Mouse (Mus musculus) MEL (cell line): ENCODE measurements around the gene Gltp. TPM values are rescaled to one million over a fixed set of nuclear protein-coding genes. Genes with fewer than 3 reads are reported as not detected.

Experiments
- DNase-seq: peaks from one replicate; pipeline ENCODE4 v3.0.0; 2011; ENCODE audit warnings: low read depth, low spot score
- H3K27ac ChIP-seq: 2 replicates; pipeline ENCODE4 v1.5.1; 2012; ENCODE audit warnings: low read depth, mild to moderate bottlenecking, control low read depth, low read length, moderate library complexity; ENCODE audit not compliant: control insufficient read depth
- H3K27me3 ChIP-seq, 2 experiments: fragments of 150-350 bp in 1 of 2; sonication (generic) in 1 of 2; 2 replicates each; pipeline ENCODE4 v1.6.1; 2012; ENCODE audit warnings: low read length in 2 of 2, mild to moderate bottlenecking in 2 of 2, improper control_type of control experiment in 1 of 2, moderate library complexity in 1 of 2; ENCODE audit not compliant: insufficient read depth in 2 of 2, control insufficient read depth in 1 of 2
- H3K36me3 ChIP-seq, 2 experiments: 2 replicates each; pipeline ENCODE4 v1.6.1; 2012 to 2014; ENCODE audit warnings: low read length in 2 of 2, improper control_type of control experiment in 1 of 2, inconsistent platforms in 1 of 2, mild to moderate bottlenecking in 1 of 2; ENCODE audit not compliant: insufficient read depth in 2 of 2, control insufficient read depth in 1 of 2
- H3K4me1 ChIP-seq, 2 experiments: fragments of 150-350 bp in 1 of 2; sonication (generic) in 1 of 2; 2 replicates each; pipeline ENCODE4 v1.6.1; 2012; ENCODE audit warnings: low read length in 2 of 2, improper control_type of control experiment in 1 of 2, mild to moderate bottlenecking in 1 of 2; ENCODE audit not compliant: insufficient read depth in 2 of 2, control insufficient read depth in 1 of 2
- H3K4me3 ChIP-seq, 2 experiments: fragments of 150-350 bp in 1 of 2; sonication (generic) in 1 of 2; 2 replicates each; pipeline ENCODE4 v1.5.1; 2012; ENCODE audit warnings: low read depth in 2 of 2, low read length in 2 of 2, mild to moderate bottlenecking in 2 of 2, moderate library complexity in 2 of 2, control low read depth in 1 of 2, improper control_type of control experiment in 1 of 2; ENCODE audit not compliant: control insufficient read depth in 1 of 2, insufficient read depth in 1 of 2
- H3K79me2 ChIP-seq: 2 replicates; pipeline ENCODE4 v1.6.1; 2012; ENCODE audit warnings: mild to moderate bottlenecking, low read length, moderate library complexity; ENCODE audit not compliant: control insufficient read depth, poor library complexity, insufficient read depth
- H3K9ac ChIP-seq: 2 replicates; pipeline ENCODE4 v1.6.1; 2012; ENCODE audit warnings: low read depth, mild to moderate bottlenecking, control low read depth, low read length, moderate library complexity; ENCODE audit not compliant: control insufficient read depth, poor library complexity, severe bottlenecking
- H3K9me3 ChIP-seq: fragments of 150-350 bp; sonication (generic); replicated peaks from 2 replicates; pipeline ENCODE4 v1.6.1; 2012; ENCODE audit warnings: mild to moderate bottlenecking, low read length, improper control_type of control experiment, moderate library complexity; ENCODE audit not compliant: insufficient read depth
- BHLHE40 ChIP-seq: IDR thresholded peaks from 2 replicates; pipeline ENCODE4 v1.6.1; 2012; ENCODE audit warnings: low read depth, mild to moderate bottlenecking, inconsistent platforms, low read length, improper control_type of control experiment, borderline replicate concordance
- CHD2 ChIP-seq: IDR thresholded peaks from 2 replicates; pipeline ENCODE4 v1.6.1; 2011; ENCODE audit warnings: low read length, improper control_type of control experiment
- ELF1 ChIP-seq: IDR thresholded peaks from 2 replicates; pipeline ENCODE4 v1.6.1; 2014; ENCODE audit warnings: low read depth, mild to moderate bottlenecking, inconsistent platforms, low read length, improper control_type of control experiment, moderate library complexity
- EP300 ChIP-seq, 2 experiments: IDR thresholded peaks; 2 replicates each; pipeline ENCODE4 v1.6.1; 2011; ENCODE audit warnings: improper control_type of control experiment in 2 of 2, low read length in 2 of 2, low read depth in 1 of 2, mild to moderate bottlenecking in 1 of 2
- GABPA ChIP-seq: IDR thresholded peaks from 2 replicates; pipeline ENCODE4 v1.6.1; 2012; ENCODE audit warnings: low read depth, mild to moderate bottlenecking, inconsistent platforms, low read length, improper control_type of control experiment, moderate library complexity
- GATA1 ChIP-seq: IDR thresholded peaks from 2 replicates; pipeline ENCODE4 v1.6.1; 2011; ENCODE audit warnings: low read depth, low read length, improper control_type of control experiment
- JUND ChIP-seq: IDR thresholded peaks from 2 replicates; pipeline ENCODE4 v1.6.1; 2011; ENCODE audit warnings: low read depth, mild to moderate bottlenecking, improper control_type of control experiment, low read length
- KAT2A ChIP-seq: conservative IDR thresholded peaks from 2 replicates; pipeline ENCODE4 v1.6.1; 2012; ENCODE audit warnings: low read depth, low read length, improper control_type of control experiment, inconsistent platforms
- MAX ChIP-seq: IDR thresholded peaks from 2 replicates; pipeline ENCODE4 v1.6.1; 2011; ENCODE audit warnings: low read length, improper control_type of control experiment
- MXI1 ChIP-seq: IDR thresholded peaks from 2 replicates; pipeline ENCODE4 v1.6.1; 2011; ENCODE audit warnings: mild to moderate bottlenecking, low read depth, low read length, improper control_type of control experiment
- MYC ChIP-seq: IDR thresholded peaks from 2 replicates; pipeline ENCODE4 v1.6.1; 2011; ENCODE audit warnings: low read depth, mild to moderate bottlenecking, low read length, improper control_type of control experiment, moderate library complexity
- NELFE ChIP-seq: IDR thresholded peaks from 2 replicates; pipeline ENCODE4 v1.6.1; 2011; ENCODE audit warnings: low read depth, low read length, improper control_type of control experiment
- POLR2AphosphoS2 ChIP-seq: IDR thresholded peaks from 2 replicates; pipeline ENCODE4 v1.6.1; 2011; ENCODE audit warnings: low read length, improper control_type of control experiment
- POLR2AphosphoS5 ChIP-seq: IDR thresholded peaks from 2 replicates; pipeline ENCODE4 v1.6.1; 2012; ENCODE audit warnings: low read depth, borderline replicate concordance, mild to moderate bottlenecking, inconsistent platforms, low read length, moderate library complexity, mixed read lengths
- RCOR1 ChIP-seq: IDR thresholded peaks from 2 replicates; pipeline ENCODE4 v1.6.1; 2012; ENCODE audit warnings: low read depth, mild to moderate bottlenecking, inconsistent platforms, low read length, improper control_type of control experiment
- SIN3A ChIP-seq: IDR thresholded peaks from 2 replicates; pipeline ENCODE4 v1.6.1; 2012; ENCODE audit warnings: low read length, improper control_type of control experiment, inconsistent platforms
- TBP ChIP-seq: IDR thresholded peaks from 2 replicates; pipeline ENCODE4 v1.8.0; 2011; ENCODE audit warnings: low read depth, low read length, improper control_type of control experiment
- UBTF ChIP-seq: IDR thresholded peaks from 2 replicates; pipeline ENCODE4 v1.6.1; 2012; ENCODE audit warnings: low read depth, mild to moderate bottlenecking, inconsistent platforms, low read length, improper control_type of control experiment, moderate library complexity, borderline replicate concordance; ENCODE audit not compliant: insufficient read depth
- USF1 ChIP-seq: IDR thresholded peaks from 2 replicates; pipeline ENCODE4 v1.6.1; 2014; ENCODE audit warnings: low read depth, mild to moderate bottlenecking, inconsistent platforms, low read length, improper control_type of control experiment, moderate library complexity
- ZC3H11A ChIP-seq: IDR thresholded peaks from 2 replicates; pipeline ENCODE4 v1.6.1; 2012; ENCODE audit warnings: low read depth, mild to moderate bottlenecking, inconsistent platforms, low read length, improper control_type of control experiment
- ZMIZ1 ChIP-seq: IDR thresholded peaks from 2 replicates; pipeline ENCODE4 v1.6.1; 2012; ENCODE audit warnings: low read depth, mild to moderate bottlenecking, inconsistent platforms, low read length, improper control_type of control experiment, moderate library complexity
- ZNF384 ChIP-seq: IDR thresholded peaks from 2 replicates; pipeline ENCODE4 v1.6.1; 2012; ENCODE audit warnings: low read depth, mild to moderate bottlenecking, inconsistent platforms, low read length, improper control_type of control experiment
- polyA plus RNA-seq, 2 experiments: library from polyadenylated mRNA; stranded (reverse) in 1 of 2; unstranded in 1 of 2; fragments of >175 nt in 1 of 2; fragments of >200 nt in 1 of 2; gene quantifications; 2 replicates each; pipeline versions ENCODE4 v1.2.1 to v1.2.4; 2012; ENCODE audit warnings: low replicate concordance in 2 of 2, low read depth in 1 of 2; ENCODE audit not compliant: insufficient read length in 2 of 2, insufficient read depth in 1 of 2, missing spikeins in 1 of 2
- total RNA-seq: library from RNA; depleted of rRNA; stranded (reverse); fragments of 300-350 nt; gene quantifications from 2 replicates; pipeline ENCODE4 v1.2.3, GENCODE M21; 2012

The Gltp gene
- total and polyA plus RNA-seq, 3 experiments = 18.8 to 211 (median 67.2) TPM

DNA sequence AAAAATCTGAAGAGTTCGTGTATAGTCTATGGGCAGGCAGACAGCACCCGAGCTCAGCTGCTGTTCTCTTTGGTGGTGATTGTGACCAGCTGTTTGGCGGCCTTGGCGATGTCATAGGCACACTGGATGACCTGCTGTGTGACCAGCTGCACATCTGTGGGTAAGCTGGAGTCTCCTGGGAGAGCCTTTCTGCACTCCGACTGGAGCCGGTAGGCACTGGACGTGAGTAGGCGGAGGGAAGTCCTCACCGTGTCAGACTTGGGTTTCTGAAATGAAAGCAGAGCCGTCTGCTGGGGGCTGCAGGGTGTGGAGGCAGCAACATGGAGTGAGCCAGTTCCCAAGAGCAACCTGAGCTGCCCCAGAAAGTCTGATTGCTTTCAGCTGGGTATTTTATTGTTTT lies 39.3 kb upstream of the Gltp start:
- DNase-seq = no peak
- Histone ChIP-seq H3K79me2 (no peaks in the 10 kb centered on the region), H3K4me1 (no peaks in the 10 kb centered on the region), H3K27me3 (no peaks in the 10 kb centered on the region), H3K4me3 (no peak overlapping the region), H3K9ac (no peak overlapping the region), H3K9me3 (no peaks in the 10 kb centered on the region), H3K36me3 (peaks cover 0 to 6% of the 10 kb centered on the region in 2 experiments; a peak in 2 of 4 replicates), H3K27ac (no peak overlapping the region)
- TF ChIP-seq CHD2 (no peak), EP300 (IDR thresholded peaks at IDR 0.05; ENCODE audit: low read depth in 1 of 2, low read length in 2 of 2) (no peak), ZC3H11A (no peak), ZMIZ1 (no peak), MYC (no peak), BHLHE40 (no peak), GABPA (no peak), TBP (no peak), MAX (no peak), USF1 (no peak), MXI1 (no peak), UBTF (no peak), ELF1 (no peak), POLR2AphosphoS5 (no peak), POLR2AphosphoS2 (no peak), KAT2A (no peak), ZNF384 (no peak), NELFE (no peak), GATA1 (no peak), RCOR1 (no peak)

DNA sequence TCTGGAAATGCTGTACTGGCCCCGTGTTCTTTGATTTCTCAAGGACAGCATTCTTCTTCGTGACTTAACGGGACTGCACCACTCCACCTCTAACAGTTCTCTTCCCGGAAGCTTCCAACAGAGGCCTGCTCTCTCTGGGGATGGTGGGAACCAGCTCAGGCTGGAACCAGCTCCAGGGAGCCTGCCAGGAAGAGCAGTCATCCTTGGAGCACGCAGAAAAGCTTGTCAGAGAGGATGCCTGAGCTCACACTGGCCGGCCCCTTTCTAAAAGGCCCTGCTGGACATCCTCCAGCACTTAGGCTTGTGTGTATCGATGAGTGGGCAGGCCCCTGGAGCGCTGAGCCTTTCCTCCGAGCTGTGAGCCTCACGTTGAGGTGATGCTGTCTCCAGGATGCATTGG lies 37.4 kb upstream of the Gltp start:
- H3K36me3 ChIP-seq = peaks cover 0 to 3% of the 10 kb centered on the region in 2 experiments; a peak in 2 of 4 replicates

More for the DNA sequence above, 37.4 kb upstream of the Gltp start:
- no peaks in the 10 kb centered on the region for H3K27me3 ChIP-seq
- no peak for TF ChIP-seq SIN3A
- no peak for TF ChIP-seq KAT2A
- TF ChIP-seq JUND = no peak
- H3K4me3 ChIP-seq = no peak overlapping the region
- DNase-seq = no peak
- no peaks in the 10 kb centered on the region for H3K9me3 ChIP-seq
- no peak overlapping the region for H3K27ac ChIP-seq
- H3K9ac ChIP-seq = no peak overlapping the region
- no peaks in the 10 kb centered on the region for H3K79me2 ChIP-seq
- no peaks in the 10 kb centered on the region for H3K4me1 ChIP-seq
